Mouse (Mus musculus) kidney, postnatal 36 days (tissue): ENCODE data around the gene Nlrp9b.
A peak's percentile ranks its signal among the peaks of the same experiment; 100 is the strongest.
"Not testable (repeated sequence)": the region's sequence is repeated elsewhere in the genome, so short reads cannot be mapped to it uniquely, and the experiment has no call there.

ENCODE experiments used
- DNase-seq, 2 experiments: peaks; one replicate each; pipeline ENCODE4 v3.0.0; 2021 to 2022; ENCODE audit warnings: mixed read lengths in 2 of 2

Gene Nlrp9b

DNA sequence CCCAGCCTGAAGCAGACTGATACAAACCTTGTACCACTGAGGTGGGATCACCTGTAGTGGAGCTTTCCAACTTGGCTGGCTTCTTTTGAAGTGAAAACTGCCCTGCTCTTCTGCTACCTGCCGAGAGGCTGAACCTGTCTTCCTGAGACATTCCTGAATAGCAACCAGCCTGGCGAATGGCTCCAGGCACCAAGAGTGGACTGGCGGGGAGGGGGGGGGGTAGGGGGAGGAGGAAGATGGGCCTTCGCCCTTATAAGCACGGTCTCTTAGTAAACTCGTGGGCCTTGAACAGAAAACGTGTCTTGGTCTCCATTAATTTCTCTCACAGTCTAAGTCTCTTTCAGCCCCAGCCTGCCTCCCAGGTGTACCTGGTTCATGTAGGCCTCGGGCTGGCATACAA is at the start of gene Nlrp9b:
TSS of gene Nlrp9b (plus strand) at position 301 of the 400 bp plus-strand sequence.
- not testable (repeated sequence) for DNase-seq

GRCm38 (mm10) chr7:19944709-19945108 is 46.6 kb upstream of the Nlrp9b start:
- no peak for DNase-seq

DNA sequence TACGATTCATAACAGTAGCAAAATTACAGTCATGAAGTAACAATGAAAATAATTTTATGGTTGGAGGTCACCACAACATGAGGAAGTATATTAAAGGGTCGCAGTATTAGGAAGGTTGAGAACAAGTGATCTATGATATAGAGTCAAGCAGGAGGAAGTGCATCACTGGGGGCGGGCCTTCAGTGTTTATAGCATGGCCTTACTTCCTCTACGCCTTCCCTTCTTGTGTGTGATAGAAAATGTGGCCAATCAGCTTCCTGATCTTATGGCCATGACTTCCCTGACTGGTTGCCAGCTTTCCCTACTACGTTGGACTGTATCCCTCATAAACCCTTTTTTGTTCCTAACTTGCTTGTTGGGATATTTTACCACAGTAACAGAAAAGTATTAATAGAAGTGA is 46.1 kb upstream of the Nlrp9b start:
- no peak for DNase-seq

GRCm38 (mm10) chr7:19945821-19946515 is 45.3 kb upstream of the Nlrp9b start:
- DNase-seq: no peak

- DNase-seq: no peak
Measured at GRCm38 (mm10) chr7:19948956-19949355, 42.3 kb upstream of the Nlrp9b start.

DNA sequence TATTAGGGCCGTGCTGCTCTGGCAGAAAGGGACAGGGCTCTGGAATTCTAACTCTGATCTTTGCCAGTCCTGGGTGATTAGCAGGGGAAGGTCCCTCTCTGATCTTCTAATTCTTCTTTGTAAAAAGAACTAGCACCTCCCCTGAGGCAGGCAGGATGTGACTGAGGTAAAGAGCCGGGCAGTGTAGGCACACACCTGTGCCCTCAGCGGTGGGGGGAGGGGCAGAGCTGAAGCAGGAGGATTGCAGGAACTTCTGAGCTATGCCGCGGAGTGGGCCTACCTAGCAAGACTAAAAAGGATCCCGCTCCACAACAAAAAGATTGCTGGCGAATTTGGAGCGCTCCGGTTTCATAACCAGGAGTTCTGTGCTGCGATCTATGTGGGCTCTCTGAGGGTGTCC is 41.3 kb upstream of the Nlrp9b start:
- DNase-seq: no peak

DNA sequence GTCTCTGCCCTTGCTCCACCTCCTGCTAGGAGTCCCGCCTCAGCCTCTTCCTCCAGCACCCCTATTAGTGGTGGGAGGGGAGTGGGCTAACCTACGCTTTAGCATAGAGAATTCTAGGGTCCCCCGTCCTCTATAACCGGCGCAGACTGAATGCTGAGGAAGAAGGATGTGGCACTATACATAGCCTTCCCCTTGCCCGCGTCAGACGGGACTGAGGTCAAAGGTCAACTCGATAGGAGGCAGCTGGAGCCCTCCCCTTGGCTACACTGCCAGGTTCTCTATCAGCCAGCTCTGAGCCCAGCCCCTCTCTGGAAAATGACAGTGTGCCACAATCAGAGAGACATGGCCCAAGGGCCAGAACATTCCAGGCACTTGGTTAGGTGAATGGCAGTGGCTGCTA is 40.7 kb upstream of the Nlrp9b start, which contains the start of gene Igsf23:
TSS of gene Igsf23 (minus strand) at position 168 of the 400 bp plus-strand sequence.
- DNase-seq: no peak

DNA sequence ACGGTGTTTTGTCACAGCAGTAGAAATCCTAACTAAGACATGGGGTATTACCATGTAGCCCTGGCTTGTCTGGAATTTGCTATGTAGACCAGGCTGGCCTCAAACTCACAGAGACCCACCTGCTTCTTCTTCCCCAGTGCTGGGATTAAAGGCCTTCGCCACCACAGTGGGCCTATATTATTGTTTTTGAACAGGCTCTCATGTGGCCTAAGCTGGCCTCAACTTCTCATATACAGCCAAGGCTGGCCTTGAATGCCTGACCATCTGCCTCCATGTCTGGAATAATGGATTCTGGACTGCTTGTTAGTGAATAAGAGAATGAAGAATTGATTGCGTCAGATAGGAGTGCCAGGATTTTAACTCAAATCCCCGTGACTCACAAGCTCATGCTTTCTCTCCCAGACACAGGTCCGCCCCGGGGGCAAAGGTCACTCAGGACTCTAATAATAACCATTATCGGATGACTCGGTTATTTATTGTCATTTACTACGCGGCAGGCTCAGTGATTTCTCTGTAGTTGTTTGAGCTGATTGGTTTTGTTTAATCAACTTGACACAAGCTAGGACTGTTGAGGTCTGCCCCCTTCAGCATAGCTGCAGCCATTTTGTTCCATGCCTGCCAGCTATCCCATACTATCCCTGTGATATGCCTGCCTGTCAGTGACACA is 38.8 kb upstream of the Nlrp9b start:
- DNase-seq: peak; percentile 47 to 72

DNA sequence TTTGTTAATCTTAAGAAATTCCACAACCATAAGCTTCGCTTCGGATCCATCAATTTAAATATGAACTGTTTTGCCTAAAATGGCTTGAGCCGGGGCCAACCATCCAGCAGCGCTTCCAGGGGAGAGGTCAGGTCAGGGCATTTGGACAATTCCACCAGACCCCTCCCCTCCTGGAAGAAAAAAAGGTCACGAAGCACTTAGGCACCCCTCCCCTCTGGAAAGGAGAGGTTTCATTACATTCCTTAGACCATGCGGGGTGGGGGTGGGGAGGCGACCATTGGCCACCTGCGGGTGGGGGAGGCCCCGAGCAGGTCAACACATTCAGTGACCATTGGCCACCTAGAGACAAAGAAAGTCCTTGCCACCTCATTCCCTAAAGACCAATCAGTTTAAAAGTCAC is 38.2 kb upstream of the Nlrp9b start:
- DNase-seq: no peak

DNA sequence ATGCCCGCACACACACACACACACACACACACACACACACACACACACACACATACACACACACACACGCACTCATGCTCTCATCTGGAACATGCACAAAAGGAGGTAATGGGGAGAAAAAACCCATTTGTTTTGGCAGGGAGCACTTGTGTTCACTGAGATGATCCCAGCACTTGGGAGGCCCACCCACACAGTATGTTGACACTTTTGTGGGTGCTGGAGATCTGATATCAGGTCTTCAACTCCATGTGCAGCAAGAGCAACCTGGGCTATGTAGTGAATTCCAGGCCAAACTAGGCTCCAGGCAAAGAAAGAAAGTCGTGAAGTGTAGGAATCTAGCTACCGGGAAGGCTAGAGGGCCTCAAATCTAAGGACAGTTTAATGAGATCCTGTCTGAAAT is 35.4 kb upstream of the Nlrp9b start:
- no peak for DNase-seq

GRCm38 (mm10) chr7:19956341-19956781 is 34.9 kb upstream of the Nlrp9b start:
- peak; percentile 90 to 97 for DNase-seq

DNA sequence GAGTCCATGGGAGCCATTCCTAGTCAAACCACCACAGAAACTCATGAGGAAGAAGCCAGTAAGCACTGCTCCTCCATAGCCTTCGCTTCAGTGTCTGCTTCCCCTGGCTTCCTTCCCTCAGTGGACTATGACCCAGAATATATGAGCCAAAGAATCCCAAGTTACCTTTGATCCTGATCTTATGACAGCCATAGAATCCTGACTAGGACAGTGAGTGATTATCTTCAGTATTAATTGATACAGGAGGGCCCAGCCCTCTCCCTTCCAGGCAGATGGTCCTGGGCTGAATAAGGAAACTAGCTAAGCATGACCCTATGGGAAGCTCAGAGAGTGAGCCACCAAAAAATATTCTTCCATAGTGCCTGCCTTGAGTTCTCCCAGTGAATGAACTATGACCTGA is 28.8 kb upstream of the Nlrp9b start:
- no peak for DNase-seq

- DNase-seq: peak; percentile 32 to 67
Measured at GRCm38 (mm10) chr7:19964985-19965579, 26.2 kb upstream of the Nlrp9b start, which contains the start of gene Ceacam20. TSS of gene Ceacam20 (plus strand) at chr7:19965412.

- no peak for DNase-seq
Measured at GRCm38 (mm10) chr7:19969106-19969505, 22.2 kb upstream of the Nlrp9b start.

DNA sequence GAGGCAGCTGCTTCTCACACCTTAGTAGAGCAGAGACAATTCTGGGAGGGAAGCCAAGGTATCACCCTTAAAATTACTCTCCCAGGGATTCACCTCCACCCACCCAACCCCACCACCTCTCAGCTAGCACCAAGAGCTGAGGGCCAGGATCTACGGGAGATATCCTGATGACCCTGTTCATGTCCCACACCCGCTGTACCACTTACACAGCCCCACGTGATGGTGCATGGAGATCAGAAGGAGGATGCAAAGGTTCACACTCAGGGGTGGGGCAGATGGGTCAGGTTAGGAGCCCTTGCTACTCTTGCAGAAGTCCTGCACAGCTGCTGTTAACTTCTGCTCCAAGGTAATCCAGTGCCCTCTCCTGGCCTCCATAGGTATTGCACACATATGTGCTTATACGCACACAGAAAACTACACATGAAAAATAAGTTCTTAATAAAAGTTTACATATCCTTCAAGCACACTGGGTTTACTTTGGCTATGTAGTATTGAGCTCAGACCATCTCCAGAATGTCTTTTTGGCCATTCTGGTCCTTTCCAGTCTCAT is 21.6 kb upstream of the Nlrp9b start:
- DNase-seq: no peak

GRCm38 (mm10) chr7:19970196-19970595 is 21.1 kb upstream of the Nlrp9b start:
- DNase-seq: no peak

DNA sequence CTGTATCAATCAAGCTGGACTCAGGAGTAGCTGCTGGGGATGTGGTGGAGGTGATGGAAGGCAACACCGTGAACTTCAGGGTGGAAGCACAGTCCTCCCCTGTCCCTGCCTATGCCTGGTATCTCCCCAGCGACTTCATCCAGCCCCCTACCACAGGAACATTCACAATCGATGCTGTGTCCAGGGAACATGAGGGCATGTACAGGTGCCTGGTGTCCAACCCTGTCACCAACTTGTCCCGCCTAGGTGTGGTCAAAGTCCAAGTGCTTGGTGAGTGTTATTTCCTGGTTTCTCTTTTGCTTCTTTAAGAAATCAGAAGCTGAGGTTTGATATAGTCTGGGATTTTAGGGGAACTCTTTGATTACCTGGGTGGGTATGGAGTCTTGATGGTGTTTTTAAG is 19.7 kb upstream of the Nlrp9b start:
- DNase-seq: no peak

DNA sequence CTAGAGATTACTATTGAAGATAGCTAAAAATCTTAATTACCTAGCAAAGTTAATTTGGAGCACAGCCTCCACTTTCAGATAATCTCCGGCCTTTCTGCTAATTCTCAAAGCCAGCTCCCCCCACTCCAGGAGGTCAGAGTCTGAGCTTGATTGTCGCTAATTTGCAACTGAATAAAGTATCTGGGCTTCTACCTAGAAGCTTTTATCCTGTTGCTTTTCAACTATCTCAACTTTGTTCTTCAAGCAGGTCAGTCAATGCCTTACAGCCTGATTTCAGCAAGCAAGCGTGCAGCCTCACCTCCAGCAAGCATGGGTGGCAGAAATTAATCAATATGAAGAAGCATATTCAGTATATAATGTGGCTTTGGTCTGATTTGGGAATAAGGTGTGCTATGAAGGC is 5.5 kb downstream of the Nlrp9b start:
- DNase-seq: not testable (repeated sequence)

- no peak for DNase-seq
Measured at GRCm38 (mm10) chr7:20009987-20010386, 18.7 kb downstream of the Nlrp9b start.

GRCm38 (mm10) chr7:20064100-20064499 is 72.8 kb downstream of the Nlrp9b start:
- DNase-seq: not testable (repeated sequence)

DNA sequence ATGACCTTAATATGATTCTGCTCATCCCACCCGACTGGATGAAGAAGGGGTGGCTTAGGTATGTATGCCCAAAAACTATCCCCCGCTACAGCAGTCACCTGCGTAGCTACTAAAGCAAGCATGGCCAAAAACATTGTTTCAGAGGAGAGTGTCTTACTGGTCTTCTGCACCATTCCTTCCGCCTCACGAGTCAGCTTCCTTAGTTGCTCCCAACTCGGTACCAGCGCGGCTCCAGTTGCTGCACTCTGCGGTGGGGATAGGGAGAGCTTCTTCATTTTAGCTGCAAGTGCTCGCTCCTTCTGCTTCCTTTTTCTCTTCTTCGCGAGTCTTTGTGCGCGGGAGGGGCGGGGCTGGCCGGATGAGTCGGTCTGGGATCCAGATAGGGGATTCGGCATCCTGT is 86.9 kb downstream of the Nlrp9b start:
- DNase-seq: not testable (repeated sequence)

DNA sequence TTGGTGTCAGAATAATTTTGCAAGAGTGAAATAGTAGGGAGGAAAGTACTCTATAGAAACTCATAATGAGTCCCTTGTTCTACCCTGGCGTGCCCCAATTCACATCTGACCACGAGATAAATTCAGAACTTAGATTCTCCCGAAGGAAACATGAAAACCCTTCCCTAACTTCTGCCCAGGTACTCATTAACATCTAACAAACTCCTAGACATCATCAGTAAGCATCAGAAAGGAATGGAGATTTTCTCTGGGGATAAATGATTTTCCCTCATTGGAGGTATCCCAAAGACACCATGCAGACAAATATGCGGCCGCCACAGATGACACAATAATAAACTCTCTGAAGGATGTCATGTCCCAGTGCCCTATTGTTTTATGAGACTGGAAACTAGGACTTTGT is 108.1 kb downstream of the Nlrp9b start, which contains the start of gene Vmn1r91:
TSS of gene Vmn1r91 (plus strand) at position 301 of the 400 bp plus-strand sequence.
- not testable (repeated sequence) for DNase-seq

DNA sequence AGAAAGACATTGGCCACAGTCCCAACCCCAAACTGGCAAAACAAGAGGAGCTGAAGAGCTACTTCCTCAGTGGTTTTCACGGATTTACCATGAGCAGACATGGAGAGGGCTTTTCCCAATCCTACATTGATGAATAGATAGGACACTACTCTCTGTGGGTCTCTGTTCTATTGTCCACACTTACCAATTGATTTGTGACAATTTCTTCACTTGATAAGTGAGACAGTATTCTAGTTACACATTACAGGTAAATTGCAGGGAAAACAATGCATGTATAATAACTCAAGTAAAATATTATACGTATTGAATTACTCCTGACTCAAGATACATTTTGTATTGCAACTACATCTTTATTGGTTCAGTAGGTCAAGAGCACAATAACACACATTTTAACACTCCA is 131.2 kb downstream of the Nlrp9b start, which contains the start of gene Gm16442:
TSS of gene Gm16442 (minus strand) at position 101 of the 400 bp plus-strand sequence.
- DNase-seq: not testable (repeated sequence)
